Mouse (Mus musculus) forebrain, embryonic 14.5 days (tissue): ENCODE data around the gene Fez2. TPM values are rescaled to one million over a fixed set of nuclear protein-coding genes. Genes with fewer than 3 reads are reported as not detected.

ENCODE experiments used
- ATAC-seq: fragments of 200-750 bp; cut with Nextera tagmentation; 2 replicates; pipeline ENCODE4 v1.8.0; 2017; ENCODE audit warnings: mild to moderate bottlenecking, moderate library complexity
- DNase-seq: peaks from one replicate; pipeline ENCODE4 v3.0.0-alpha.2; 2015; ENCODE audit warnings: low spot score
- H3K27ac ChIP-seq: fragments of 300-500 bp; sonication (generic); 2 replicates; pipeline ENCODE4 v1.5.1; 2014; ENCODE audit warnings: low read depth, mild to moderate bottlenecking, control low read depth, low read length, moderate library complexity
- H3K27me3 ChIP-seq: fragments of 300-500 bp; sonication (generic); replicated peaks from 2 replicates; pipeline ENCODE4 v1.6.1; 2014; ENCODE audit warnings: low read length, control low read depth, mixed read lengths; ENCODE audit not compliant: control insufficient read depth, insufficient read depth
- H3K36me3 ChIP-seq: fragments of 300-500 bp; sonication (generic); 2 replicates; pipeline ENCODE4 v1.6.1; 2014; ENCODE audit warnings: low read length, control low read depth; ENCODE audit not compliant: control insufficient read depth, insufficient read depth
- H3K4me1 ChIP-seq: fragments of 300-500 bp; sonication (generic); 2 replicates; pipeline ENCODE4 v1.6.1; 2014; ENCODE audit warnings: antibody characterized with exemption, low read length, control low read depth; ENCODE audit not compliant: control insufficient read depth, insufficient read depth
- H3K4me2 ChIP-seq: fragments of 300-500 bp; sonication (generic); 2 replicates; pipeline ENCODE4 v1.6.1; 2014; ENCODE audit warnings: mild to moderate bottlenecking, control low read depth, low read length
- H3K4me3 ChIP-seq: fragments of 300-500 bp; sonication (generic); 2 replicates; pipeline ENCODE4 v1.5.1; 2014; ENCODE audit warnings: low read depth, low read length, control low read depth
- H3K9ac ChIP-seq: fragments of 300-500 bp; sonication (generic); 2 replicates; pipeline ENCODE4 v1.6.1; 2014; ENCODE audit warnings: mild to moderate bottlenecking, low read length, control low read depth, moderate library complexity
- H3K9me3 ChIP-seq: fragments of 300-500 bp; sonication (generic); replicated peaks from 2 replicates; pipeline ENCODE4 v1.6.1; 2016; ENCODE audit warnings: low read length, control low read depth, mixed read lengths; ENCODE audit not compliant: control insufficient read depth
- WGBS: fragments of 180-500 bp; shearing (Covaris S2); extraction: QIAGEN DNeasy Blood & Tissue Kit; methylation state at CpG from one replicate; pipeline ENCODE4 v1.1.7; 2014; 5-methylcytosine and 5-hydroxymethylcytosine counted together
- polyA plus RNA-seq: library from polyadenylated mRNA; unstranded; fragments of >200 nt; fragmentation: Nextera tagmentation; extraction: Ambion mirVana; gene quantifications from 2 replicates; pipeline ENCODE4 v1.2.1, GENCODE M21; 2014

Fez2 gene
- polyA plus RNA-seq, 1 experiment from 2014 or later: 42.6 TPM

DNA sequence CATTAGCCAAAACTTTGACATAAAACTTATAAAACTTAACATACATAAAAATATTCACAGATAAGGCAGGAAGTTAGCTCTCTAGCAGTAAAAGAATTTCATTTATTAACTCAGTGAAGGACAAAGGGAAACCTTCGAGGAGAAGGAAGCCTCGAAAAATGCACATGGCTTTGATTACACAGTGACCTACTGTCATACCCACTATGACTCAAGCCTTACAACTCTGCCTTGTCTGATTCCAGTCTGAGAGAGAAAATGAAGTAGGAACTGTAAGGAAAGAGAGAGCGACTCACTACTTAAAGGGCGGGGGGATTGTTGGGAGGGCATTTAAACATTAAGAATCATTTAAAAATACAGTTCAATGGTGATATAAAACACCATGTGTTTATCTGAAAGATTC, 14.7 kb downstream of the Fez2 start:
- ATAC-seq (no peak), DNase-seq (no peak)
- Histone ChIP-seq H3K36me3 (0 out of 2 replicates have a peak, but pooled peaks cover 5% of the 10 kb centered on the region), H3K27ac (no peak overlapping the region), H3K9me3 (no peaks in the 10 kb centered on the region), H3K9ac (no peak overlapping the region), H3K4me3 (no peak overlapping the region), H3K4me1 (no peaks in the 10 kb centered on the region), H3K27me3 (no peaks in the 10 kb centered on the region), H3K4me2 (no peak overlapping the region)
- 91% methylated on average over 4 of the region's 4 CpGs for WGBS

DNA sequence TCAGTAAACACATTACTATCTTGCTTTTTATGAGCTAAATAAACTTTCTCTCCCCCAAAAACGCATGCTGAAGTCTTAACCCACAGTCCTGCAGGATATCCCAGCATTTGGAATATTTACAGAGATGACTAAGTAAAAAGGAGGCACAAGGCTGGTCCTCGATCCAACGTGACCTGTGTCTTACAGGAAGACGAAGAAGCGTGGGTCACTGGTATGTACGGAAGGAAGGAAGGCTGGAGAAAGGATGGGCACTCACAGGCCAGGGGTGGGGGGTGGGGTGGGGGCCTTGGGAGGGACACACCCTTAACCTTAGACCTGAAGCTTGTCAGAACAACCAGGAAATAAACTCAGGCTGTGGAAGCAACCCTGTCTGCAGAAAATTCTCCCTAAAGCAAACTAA, 15.8 kb downstream of the Fez2 start:
- DNase-seq (no peak), ATAC-seq (no peak)
- Histone ChIP-seq H3K36me3 (0 out of 2 replicates have a peak, but pooled peaks cover 5% of the 10 kb centered on the region), H3K4me3 (no peak overlapping the region), H3K4me2 (no peak overlapping the region), H3K9ac (no peak overlapping the region), H3K9me3 (no peaks in the 10 kb centered on the region), H3K4me1 (no peaks in the 10 kb centered on the region), H3K27ac (no peak overlapping the region), H3K27me3 (no peaks in the 10 kb centered on the region)
- WGBS: 85% methylated on average over 6 of the region's 6 CpGs

DNA sequence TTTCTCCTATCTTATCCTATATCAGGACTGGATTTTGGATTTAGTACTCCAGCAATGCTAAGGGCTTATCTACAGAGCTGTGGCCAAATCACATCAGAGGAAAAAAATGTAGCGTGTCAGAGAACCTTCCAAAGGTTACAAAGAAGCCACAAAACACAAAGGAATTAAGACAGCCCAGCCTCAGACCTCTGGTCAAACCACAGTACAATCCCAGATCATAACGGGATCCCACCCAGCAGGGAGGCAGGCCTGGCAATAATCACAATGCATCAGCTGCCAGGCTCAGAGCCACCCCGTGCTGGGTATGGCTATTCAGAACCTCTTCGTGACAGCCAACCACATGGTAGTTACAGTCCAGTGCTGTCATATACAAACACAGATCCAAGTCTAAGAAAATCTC, 16.2 kb downstream of the Fez2 start:
- no peak overlapping the region for H3K27ac ChIP-seq
- DNase-seq: no peak
- no peak overlapping the region for H3K4me3 ChIP-seq
- no peaks in the 10 kb centered on the region for H3K27me3 ChIP-seq
- H3K9ac ChIP-seq: no peak overlapping the region
- H3K4me1 ChIP-seq: no peaks in the 10 kb centered on the region
- WGBS: 27% methylated on average over 4 of the region's 4 CpGs
- H3K4me2 ChIP-seq: no peak overlapping the region
- no peaks in the 10 kb centered on the region for H3K9me3 ChIP-seq
- ATAC-seq: no peak
- H3K36me3 ChIP-seq: 0 out of 2 replicates have a peak, but pooled peaks cover 5% of the 10 kb centered on the region

DNA sequence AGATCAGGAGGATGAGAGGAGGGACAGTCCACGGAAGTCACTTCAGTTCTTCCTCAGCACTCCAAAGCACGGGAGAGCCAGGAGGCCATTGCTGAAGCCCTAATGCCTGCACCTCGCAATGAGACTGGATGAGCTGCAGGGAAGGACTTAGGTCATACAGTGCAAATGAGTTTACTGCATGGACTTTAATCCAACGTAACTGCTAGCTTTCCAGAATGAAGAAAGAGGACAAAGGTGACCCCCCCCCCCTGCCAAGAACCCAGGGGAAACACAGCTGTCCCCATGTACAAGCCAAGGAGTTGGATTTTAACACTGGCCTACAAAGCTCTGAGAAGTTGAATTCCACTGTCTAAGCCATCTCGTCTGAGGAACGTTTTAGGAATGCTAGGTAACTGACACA, 16.6 kb downstream of the Fez2 start:
- H3K4me2 ChIP-seq: no peak overlapping the region
- no peak for DNase-seq
- WGBS: 69% methylated on average over 6 of the region's 6 CpGs
- H3K27me3 ChIP-seq: no peaks in the 10 kb centered on the region
- H3K4me1 ChIP-seq: no peaks in the 10 kb centered on the region
- 0 out of 2 replicates have a peak, but pooled peaks cover 5% of the 10 kb centered on the region for H3K36me3 ChIP-seq
- no peak overlapping the region for H3K4me3 ChIP-seq
- no peak overlapping the region for H3K9ac ChIP-seq
- H3K9me3 ChIP-seq: no peaks in the 10 kb centered on the region
- H3K27ac ChIP-seq: no peak overlapping the region
- ATAC-seq: no peak

GRCm38 (mm10) chr17:78400130-78400840, 17.7 kb downstream of the Fez2 start:
- Histone ChIP-seq H3K27ac (no peak overlapping the region), H3K36me3 (0 out of 2 replicates have a peak, but pooled peaks cover 5% of the 10 kb centered on the region), H3K27me3 (no peaks in the 10 kb centered on the region), H3K9ac (no peak overlapping the region), H3K4me1 (no peaks in the 10 kb centered on the region), H3K4me3 (no peak overlapping the region), H3K9me3 (no peaks in the 10 kb centered on the region), H3K4me2 (no peak overlapping the region)
- 90% methylated on average over 12 of the region's 12 CpGs for WGBS
- DNase-seq (no peak), ATAC-seq (no peak)

- ATAC-seq: no peak
- Histone ChIP-seq H3K4me3 (no peak overlapping the region), H3K4me2 (no peak overlapping the region), H3K9ac (no peak overlapping the region), H3K27ac (no peak overlapping the region), H3K36me3 (no peaks in the 10 kb centered on the region), H3K9me3 (no peaks in the 10 kb centered on the region), H3K27me3 (no peaks in the 10 kb centered on the region), H3K4me1 (no peaks in the 10 kb centered on the region)
- WGBS: 85% methylated on average over 9 of the region's 9 CpGs
- no peak for DNase-seq
Observed at GRCm38 (mm10) chr17:78392401-78393087, 25.4 kb downstream of the Fez2 start.

- H3K4me1 ChIP-seq: no peaks in the 10 kb centered on the region
- no peaks in the 10 kb centered on the region; the same call in 1 of the 2 replicates for H3K36me3 ChIP-seq
- no peaks in the 10 kb centered on the region for H3K27me3 ChIP-seq
- no peak overlapping the region for H3K4me2 ChIP-seq
- H3K27ac ChIP-seq: no peak overlapping the region
- ATAC-seq (no peak), DNase-seq (no peak)
- no peak overlapping the region for H3K4me3 ChIP-seq
- H3K9me3 ChIP-seq: no peaks in the 10 kb centered on the region
- H3K9ac ChIP-seq: no peak overlapping the region
- WGBS: 96% methylated on average over 5 of the region's 5 CpGs
Observed at GRCm38 (mm10) chr17:78389573-78389972, 28.4 kb downstream of the Fez2 start.

- H3K36me3 ChIP-seq: no peaks in the 10 kb centered on the region; the same call in 1 of the 2 replicates
- WGBS: 82% methylated on average over 9 of the region's 9 CpGs
Observed at GRCm38 (mm10) chr17:78388101-78388847, 29.7 kb downstream of the Fez2 start.

More at GRCm38 (mm10) chr17:78388101-78388847, 29.7 kb downstream of the Fez2 start:
- DNase-seq: no peak
- no peak overlapping the region for H3K4me3 ChIP-seq
- no peak for ATAC-seq
- H3K9ac ChIP-seq: no peak overlapping the region
- no peaks in the 10 kb centered on the region for H3K27me3 ChIP-seq
- H3K27ac ChIP-seq: no peak overlapping the region
- no peak overlapping the region for H3K4me2 ChIP-seq
- H3K9me3 ChIP-seq: no peaks in the 10 kb centered on the region
- no peaks in the 10 kb centered on the region for H3K4me1 ChIP-seq
